Mouse (Mus musculus) adrenal gland, adult (tissue): ENCODE results near the gene Cfap97.
"Not testable (repeated sequence)": the region's sequence is repeated elsewhere in the genome, so short reads cannot be mapped to it uniquely, and the experiment has no call there.

Source experiments
- DNase-seq, 2 experiments: peaks; one replicate each; pipeline ENCODE4 v3.0.0; 2022 to 2023; ENCODE audit warnings: low spot score in 1 of 2; ENCODE audit not compliant: inconsistent age in 2 of 2

The Cfap97 gene

DNA sequence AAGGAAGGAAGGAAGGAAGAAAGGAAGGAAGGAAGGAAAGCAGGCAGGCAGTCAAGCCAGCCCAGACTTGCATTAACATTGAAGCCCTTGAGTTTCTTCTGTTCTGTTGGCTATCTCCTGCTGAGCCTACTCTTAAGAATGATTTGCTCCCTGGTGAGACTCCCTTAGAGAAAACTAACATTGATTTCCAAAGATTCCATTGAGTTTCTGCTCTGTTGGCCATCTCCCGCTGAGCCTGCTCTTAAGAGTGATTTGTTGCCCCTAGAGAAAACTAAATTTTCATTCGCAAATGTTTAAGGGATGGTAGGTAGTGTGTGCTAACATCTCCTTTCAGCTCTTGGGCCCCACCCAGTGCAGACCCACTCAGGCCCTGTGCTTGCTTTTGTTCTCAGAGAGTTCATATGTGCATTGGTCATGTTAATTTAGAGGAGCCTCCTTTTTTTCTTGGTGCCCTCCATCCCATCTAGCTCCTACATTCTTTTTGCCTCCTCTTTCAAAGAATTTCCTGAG lies 62.5 kb downstream of the Cfap97 start:
- DNase-seq: no peak

DNA sequence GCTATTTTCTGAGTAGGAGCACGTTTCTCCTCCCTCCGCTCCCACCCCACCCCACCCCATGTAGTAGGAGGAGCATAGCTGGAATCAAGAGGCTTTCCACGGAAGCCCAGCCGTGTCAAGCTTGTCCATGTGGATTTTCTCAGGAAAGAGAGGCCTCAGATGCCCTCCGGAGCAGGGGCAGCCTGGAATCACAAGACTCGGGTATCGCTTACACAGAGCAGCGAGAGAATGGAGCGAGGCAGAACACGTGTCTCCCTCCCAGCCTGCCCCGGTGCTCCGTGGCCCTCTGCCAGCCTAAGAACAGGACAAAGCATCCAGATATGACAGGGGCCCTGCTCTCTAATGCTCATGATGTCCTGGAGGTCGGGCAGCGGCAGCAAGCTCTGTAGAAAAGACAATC lies 65.3 kb downstream of the Cfap97 start:
- peak; percentile 72 to 81 for DNase-seq

DNA sequence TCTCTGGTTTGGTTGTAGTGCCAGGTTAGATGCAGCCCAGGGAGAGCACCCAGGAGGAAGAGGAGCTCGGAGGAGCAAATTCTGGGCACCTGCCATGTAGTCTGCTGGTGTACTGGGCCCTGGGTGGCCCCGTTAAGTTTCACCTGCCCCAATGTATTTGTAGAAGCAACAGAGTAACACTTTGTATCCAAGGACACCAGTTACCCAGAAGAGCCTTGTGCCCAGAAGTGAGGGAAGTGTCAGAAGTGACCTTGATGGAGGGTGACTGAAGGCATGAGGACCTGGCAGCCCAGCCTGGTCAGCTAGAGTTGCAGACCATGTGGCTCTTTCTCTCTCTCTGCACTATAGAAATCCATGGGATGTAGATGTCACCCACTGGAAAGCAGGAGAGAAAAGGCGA lies 69.0 kb downstream of the Cfap97 start:
- DNase-seq: peak in 1 of 2 experiments; percentile 52

DNA sequence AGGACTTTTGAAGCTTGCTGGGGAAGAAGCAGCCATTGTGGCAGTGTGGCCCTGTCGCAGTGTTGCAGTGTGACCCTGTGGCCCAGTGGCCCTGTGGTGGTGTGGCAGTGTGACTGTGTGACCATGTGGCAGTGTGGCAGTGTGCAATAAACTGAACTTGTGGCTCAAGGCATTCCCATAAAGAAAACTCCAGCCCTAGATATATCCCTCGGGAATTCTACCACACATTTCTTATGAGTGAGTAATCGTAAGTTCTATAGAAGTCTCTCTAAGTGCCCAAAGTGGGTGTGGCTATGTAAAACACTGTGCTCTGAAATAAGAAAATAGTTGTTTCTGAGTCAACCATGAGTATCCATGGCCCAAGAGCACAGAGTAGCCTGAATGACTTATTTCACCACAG lies 73.9 kb downstream of the Cfap97 start:
- DNase-seq: peak in 1 of 2 experiments; percentile 15

DNA sequence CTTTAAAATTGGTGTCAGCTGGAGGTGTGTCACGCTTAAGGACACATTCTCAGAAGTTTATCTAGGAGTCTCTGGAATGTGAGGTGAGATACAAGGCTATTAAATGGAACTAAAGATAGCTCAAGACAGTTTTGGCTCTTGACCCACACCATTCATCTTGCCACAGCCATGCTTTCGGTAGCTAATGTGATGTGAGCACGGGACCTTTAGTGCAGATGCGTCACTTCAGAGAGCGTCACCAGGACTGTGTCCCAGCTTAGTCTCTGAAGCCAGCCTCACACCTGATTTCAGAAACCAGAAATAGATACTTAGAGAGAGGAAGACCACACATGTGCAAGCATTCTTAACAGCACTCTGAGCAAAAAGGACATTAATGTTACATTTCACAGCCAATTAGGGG lies 75.1 kb downstream of the Cfap97 start:
- DNase-seq: no peak

DNA sequence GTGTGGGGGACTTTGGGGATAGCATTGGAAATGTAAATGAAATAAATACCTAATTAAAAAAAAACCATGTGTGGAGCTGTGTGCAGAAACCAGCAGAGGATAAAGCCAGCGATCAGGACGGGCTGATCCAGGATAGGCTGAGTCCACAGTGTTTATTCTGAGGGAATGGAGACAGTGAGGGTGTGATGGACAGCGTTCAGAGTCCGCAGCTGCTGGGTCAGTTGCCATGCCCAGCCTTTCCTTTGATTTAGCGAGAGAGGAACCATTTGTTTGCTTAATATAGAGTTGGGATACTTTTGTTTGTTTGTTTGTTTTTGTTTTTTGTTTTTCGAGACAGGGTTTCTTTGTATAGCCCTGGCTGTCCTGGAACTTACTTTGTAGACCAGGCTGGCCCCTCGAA lies 80.4 kb downstream of the Cfap97 start:
- not testable (repeated sequence) for DNase-seq

GRCm38 (mm10) chr8:46232798-46233197 lies 81.2 kb downstream of the Cfap97 start:
- DNase-seq: no peak

DNA sequence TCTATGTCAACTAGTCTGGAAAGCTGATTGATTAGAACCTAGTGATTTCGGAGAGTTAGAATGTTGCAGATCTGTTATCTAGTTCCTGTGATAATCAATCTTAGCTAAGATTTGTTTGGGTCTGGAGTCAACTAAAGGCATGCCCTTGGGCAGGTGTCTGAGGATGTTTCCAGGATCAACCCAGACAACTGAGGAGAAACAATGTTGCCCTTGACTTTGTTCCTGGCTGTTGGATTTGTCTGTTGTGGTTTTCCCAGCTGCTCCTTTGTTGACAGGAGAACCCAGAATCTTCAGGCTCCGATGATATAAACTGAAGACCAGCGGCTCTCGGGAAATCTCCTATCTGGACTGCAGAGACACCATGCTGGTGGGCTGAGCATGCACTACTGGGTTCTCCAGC lies 83.2 kb downstream of the Cfap97 start:
- DNase-seq: no peak

GRCm38 (mm10) chr8:46236441-46237223 lies 85.1 kb downstream of the Cfap97 start:
- DNase-seq: peak; percentile 20 to 70

GRCm38 (mm10) chr8:46241568-46242374 lies 90.2 kb downstream of the Cfap97 start:
- peak; percentile 60 to 87 for DNase-seq

GRCm38 (mm10) chr8:46242946-46243345 lies 91.4 kb downstream of the Cfap97 start:
- no peak for DNase-seq
